Mouse (Mus musculus) erythroblast, embryonic 14.5 days (primary cell): ENCODE data around the gene Fam49a.

Source experiments
- GATA1 ChIP-seq: IDR thresholded peaks from 2 replicates; pipeline ENCODE4 v1.6.1; 2012; ENCODE audit warnings: low read length, inconsistent platforms, mixed read lengths
- TAL1 ChIP-seq: IDR thresholded peaks from 3 replicates; pipeline ENCODE4 v1.6.1; 2012; ENCODE audit warnings: low read length, inconsistent platforms, mixed read lengths

DNA sequence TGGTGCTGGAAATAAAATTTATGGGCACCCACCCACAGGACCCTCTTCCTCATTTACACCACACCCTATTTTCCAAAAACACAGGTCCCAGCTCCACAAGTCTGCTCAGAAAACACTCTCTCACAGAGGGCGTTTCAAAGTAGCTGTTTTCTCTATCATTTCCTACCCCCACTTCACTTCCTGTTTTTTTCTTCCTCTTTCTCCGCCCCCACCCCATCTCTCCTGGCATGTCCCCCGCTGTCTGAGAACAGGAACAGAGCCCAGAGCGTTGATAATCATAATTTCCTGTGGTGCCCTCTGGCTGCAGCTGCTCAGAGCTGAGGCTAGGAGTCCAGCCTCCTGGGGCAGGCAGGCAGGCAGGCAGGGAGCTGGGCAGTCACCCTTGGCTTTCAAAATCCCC is 39.9 kb downstream of the Fam49a start:
- TF ChIP-seq GATA1 (no peak), TAL1 (no peak)
